Mouse (Mus musculus): ENCODE measurements around the gene Rfx7.
A peak's percentile ranks its signal among the peaks of the same experiment; 100 is the strongest.
"Not testable (repeated sequence)": the region's sequence is repeated elsewhere in the genome, so short reads cannot be mapped to it uniquely, and the experiment has no call there.

The Rfx7 gene

GRCm38 (mm10) chr9:72640642-72641041 lies 108.6 kb downstream of the Rfx7 start:
- no peak for DNase-seq (ENCODE audit: low spot score)

- no peak for DNase-seq (ENCODE audit: low spot score)
These were observed 109.1 kb downstream of the Rfx7 start for GRCm38 (mm10) chr9:72641093-72641680.

GRCm38 (mm10) chr9:72642756-72643447 lies 110.9 kb downstream of the Rfx7 start:
- not testable (repeated sequence) for DNase-seq (ENCODE audit: low spot score)

GRCm38 (mm10) chr9:72643651-72644417 lies 111.8 kb downstream of the Rfx7 start:
- no peak for DNase-seq (ENCODE audit: low spot score)

- no peak for DNase-seq (ENCODE audit: low spot score)
These were observed 112.5 kb downstream of the Rfx7 start for GRCm38 (mm10) chr9:72644418-72645110.

- DNase-seq (ENCODE audit: low spot score): no peak
These were observed 117.7 kb downstream of the Rfx7 start for GRCm38 (mm10) chr9:72649781-72650180.

- no peak for DNase-seq (ENCODE audit: low spot score)
These were observed 120.9 kb downstream of the Rfx7 start for GRCm38 (mm10) chr9:72652961-72653360.

- DNase-seq (ENCODE audit: low spot score): no peak
These were observed 121.5 kb downstream of the Rfx7 start for GRCm38 (mm10) chr9:72653533-72653932.

GRCm38 (mm10) chr9:72654593-72655242 lies 122.7 kb downstream of the Rfx7 start:
- peak; percentile 80 for DNase-seq (ENCODE audit: low spot score)

GRCm38 (mm10) chr9:72655602-72656001 lies 123.6 kb downstream of the Rfx7 start:
- no peak for DNase-seq (ENCODE audit: low spot score)

GRCm38 (mm10) chr9:72656491-72656890 lies 124.5 kb downstream of the Rfx7 start:
- no peak for DNase-seq (ENCODE audit: low spot score)

GRCm38 (mm10) chr9:72656940-72657339 lies 124.9 kb downstream of the Rfx7 start:
- no peak for DNase-seq (ENCODE audit: low spot score)

GRCm38 (mm10) chr9:72657694-72658093 lies 125.7 kb downstream of the Rfx7 start:
- DNase-seq (ENCODE audit: low spot score): no peak

- no peak for DNase-seq (ENCODE audit: low spot score)
These were observed 128.1 kb downstream of the Rfx7 start for GRCm38 (mm10) chr9:72660139-72660538.

GRCm38 (mm10) chr9:72660911-72661310 lies 128.9 kb downstream of the Rfx7 start:
- DNase-seq (ENCODE audit: low spot score): no peak

- no peak for DNase-seq (ENCODE audit: low spot score)
These were observed 129.5 kb downstream of the Rfx7 start for GRCm38 (mm10) chr9:72661561-72661894.

- DNase-seq (ENCODE audit: low spot score): peak; percentile 98
These were observed 130.0 kb downstream of the Rfx7 start, which contains the start of gene Nedd4 for GRCm38 (mm10) chr9:72661895-72662661. TSS of gene Nedd4 (plus strand) at chr9:72662346.

GRCm38 (mm10) chr9:72662691-72663533 lies 130.9 kb downstream of the Rfx7 start:
- DNase-seq (ENCODE audit: low spot score): peak; percentile 81

GRCm38 (mm10) chr9:72663534-72663918 lies 131.5 kb downstream of the Rfx7 start:
- no peak for DNase-seq (ENCODE audit: low spot score)
